Mouse (Mus musculus): ENCODE measurements around the gene Fgfr2. TPM values are rescaled to one million over a fixed set of nuclear protein-coding genes. Genes with fewer than 3 reads are reported as not detected.

Gene Fgfr2
- polyA plus RNA-seq, 1 experiment from 2014 or later: 20.3 TPM

GRCm38 (mm10) chr7:132015193-132015592, 1108.0 kb downstream of the Fgfr2 start:
- H3K4me1 ChIP-seq (ENCODE audit: control insufficient read depth, insufficient read depth, low read length): no peaks in the 10 kb centered on the region
- H3K36me3 ChIP-seq (ENCODE audit: control insufficient read depth, insufficient read depth): no peaks in the 10 kb centered on the region
- no peak for ATAC-seq (replicated peaks; ENCODE audit: extremely low read depth, insufficient read depth, low FRiP score)
- no peaks in the 10 kb centered on the region for H3K9me3 ChIP-seq (replicated peaks; ENCODE audit: control insufficient read depth, low read length)
- no peak overlapping the region for H3K4me2 ChIP-seq (ENCODE audit: low read depth, low read length)
- H3K4me3 ChIP-seq (ENCODE audit: low read length): no peak overlapping the region
- WGBS: 12% methylated on average over 3 of the region's 3 CpGs
- no peak overlapping the region for H3K27ac ChIP-seq (ENCODE audit: low read length)
- no peak overlapping the region for H3K9ac ChIP-seq (ENCODE audit: low read length)
- H3K27me3 ChIP-seq (ENCODE audit: control insufficient read depth, insufficient read depth, low read length): no peaks in the 10 kb centered on the region

GRCm38 (mm10) chr7:132013970-132014369, 1109.2 kb downstream of the Fgfr2 start:
- Histone ChIP-seq H3K27ac (ENCODE audit: low read length) (no peak overlapping the region), H3K9ac (ENCODE audit: low read length) (no peak overlapping the region)

DNA sequence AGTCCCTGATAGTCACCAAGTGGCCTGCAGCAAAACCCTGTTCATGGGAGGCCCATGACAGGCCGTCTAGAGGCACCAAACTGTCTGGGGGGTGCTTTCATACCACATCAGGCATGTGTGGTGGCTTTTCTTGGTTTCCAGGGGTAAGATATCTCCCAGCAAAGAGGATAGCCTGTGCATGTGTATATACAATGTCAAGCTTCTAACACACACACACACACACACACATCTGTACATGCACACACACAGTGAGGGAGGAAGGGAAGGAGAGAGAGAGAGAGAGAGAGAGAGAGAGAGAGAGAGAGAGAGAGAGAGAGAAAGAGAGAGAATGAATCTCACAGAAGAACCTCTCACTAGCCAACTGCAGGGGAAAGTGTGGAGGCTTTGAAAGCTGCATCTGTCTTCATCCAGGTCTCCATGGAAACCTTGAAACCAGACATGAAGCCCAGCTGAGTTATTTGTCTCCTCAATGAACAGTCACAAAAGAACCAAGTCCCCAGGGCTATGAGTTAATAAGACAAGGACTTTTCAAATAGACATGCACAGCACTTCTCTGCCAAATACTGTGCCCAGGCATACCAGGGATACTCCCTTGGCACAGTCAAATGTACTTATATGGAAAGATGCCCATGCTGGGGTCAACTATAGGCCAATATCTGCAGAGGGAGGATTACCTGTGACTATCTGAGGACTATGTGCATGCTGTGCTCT, 1110.0 kb downstream of the Fgfr2 start:
- Histone ChIP-seq H3K27me3 (ENCODE audit: control insufficient read depth, insufficient read depth, low read length) (no peaks in the 10 kb centered on the region), H3K9ac (ENCODE audit: low read length) (no peak overlapping the region), H3K36me3 (ENCODE audit: control insufficient read depth, insufficient read depth) (no peaks in the 10 kb centered on the region), H3K4me3 (ENCODE audit: low read length) (no peak overlapping the region), H3K9me3 (replicated peaks; ENCODE audit: control insufficient read depth, low read length) (no peaks in the 10 kb centered on the region), H3K4me1 (ENCODE audit: control insufficient read depth, insufficient read depth, low read length) (no peaks in the 10 kb centered on the region), H3K27ac (ENCODE audit: low read length) (no peak overlapping the region), H3K4me2 (ENCODE audit: low read depth, low read length) (no peak overlapping the region)
- WGBS: 25% methylated on average over 1 of the region's 1 CpGs
- no peak for ATAC-seq (replicated peaks; ENCODE audit: extremely low read depth, insufficient read depth, low FRiP score)

More at GRCm38 (mm10) chr7:132013970-132014369, 1109.2 kb downstream of the Fgfr2 start:
- Histone ChIP-seq H3K9me3 (replicated peaks; ENCODE audit: control insufficient read depth, low read length) (no peaks in the 10 kb centered on the region), H3K36me3 (ENCODE audit: control insufficient read depth, insufficient read depth) (no peaks in the 10 kb centered on the region), H3K4me3 (ENCODE audit: low read length) (no peak overlapping the region), H3K27me3 (ENCODE audit: control insufficient read depth, insufficient read depth, low read length) (no peaks in the 10 kb centered on the region), H3K4me2 (ENCODE audit: low read depth, low read length) (no peak overlapping the region), H3K4me1 (ENCODE audit: control insufficient read depth, insufficient read depth, low read length) (no peaks in the 10 kb centered on the region)
- no peak for ATAC-seq (replicated peaks; ENCODE audit: extremely low read depth, insufficient read depth, low FRiP score)
- 71% methylated on average over 5 of the region's 5 CpGs for WGBS

DNA sequence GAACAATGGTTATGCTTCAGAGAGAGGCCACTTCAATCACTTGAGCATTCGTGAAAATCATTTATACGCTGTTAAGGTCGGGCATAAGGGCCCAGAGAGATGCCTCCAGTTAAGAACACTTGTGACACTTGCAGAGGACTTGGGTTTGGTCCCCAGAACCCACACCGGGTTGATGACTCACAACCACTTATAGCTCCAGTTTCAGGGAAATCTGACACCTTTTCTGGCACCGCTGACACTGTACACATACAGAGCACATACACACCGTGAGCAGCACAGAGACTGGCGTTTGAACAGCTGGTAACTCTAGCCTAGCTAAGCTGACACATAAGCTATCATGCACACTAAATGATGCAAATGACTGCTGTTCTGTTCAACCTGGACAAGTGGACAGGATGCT, 1114.1 kb downstream of the Fgfr2 start:
- no peak for ATAC-seq (replicated peaks; ENCODE audit: extremely low read depth, insufficient read depth, low FRiP score)
- Histone ChIP-seq H3K4me2 (ENCODE audit: low read depth, low read length) (no peak overlapping the region), H3K27ac (ENCODE audit: low read length) (no peak overlapping the region), H3K9me3 (replicated peaks; ENCODE audit: control insufficient read depth, low read length) (no peaks in the 10 kb centered on the region), H3K36me3 (ENCODE audit: control insufficient read depth, insufficient read depth) (no peaks in the 10 kb centered on the region), H3K4me1 (ENCODE audit: control insufficient read depth, insufficient read depth, low read length) (no peaks in the 10 kb centered on the region), H3K9ac (ENCODE audit: low read length) (no peak overlapping the region), H3K4me3 (ENCODE audit: low read length) (no peak overlapping the region), H3K27me3 (ENCODE audit: control insufficient read depth, insufficient read depth, low read length) (no peaks in the 10 kb centered on the region)
- 71% methylated on average over 7 of the region's 7 CpGs for WGBS

DNA sequence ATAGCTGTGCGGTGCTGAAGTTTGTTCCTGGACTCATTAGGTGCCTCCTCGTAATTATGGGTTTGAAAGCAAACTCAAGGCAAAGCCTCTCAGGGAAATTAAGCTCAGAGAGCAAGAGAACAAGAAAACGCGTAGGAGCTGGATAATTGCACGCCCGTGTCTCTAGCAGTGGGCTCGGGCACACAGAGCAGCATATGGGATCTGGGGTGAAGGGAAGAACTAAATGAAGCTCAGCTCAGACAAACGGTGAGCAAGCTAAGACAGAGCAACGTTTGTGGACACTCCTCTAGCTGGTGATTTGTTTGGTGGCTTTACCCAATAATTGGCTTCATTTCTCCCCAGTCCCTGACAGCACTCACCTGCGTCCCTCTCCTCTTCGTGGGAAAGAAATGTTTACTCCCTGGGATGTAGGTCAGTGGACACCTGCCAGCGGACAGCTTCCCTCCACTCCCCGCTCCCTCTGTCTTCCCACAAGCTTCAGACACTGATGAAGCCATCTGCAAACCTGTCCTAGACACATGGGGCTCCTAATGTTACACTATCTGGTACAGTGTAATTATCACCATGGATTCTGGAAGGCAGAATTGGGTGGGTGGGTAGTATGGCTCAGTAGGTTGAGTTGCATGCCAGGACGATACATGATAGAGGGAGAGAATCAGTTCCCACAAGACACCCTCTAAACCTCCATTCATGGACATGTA, 1117.0 kb downstream of the Fgfr2 start:
- Histone ChIP-seq H3K36me3 (ENCODE audit: control insufficient read depth, insufficient read depth) (no peaks in the 10 kb centered on the region), H3K9me3 (replicated peaks; ENCODE audit: control insufficient read depth, low read length) (no peaks in the 10 kb centered on the region), H3K4me2 (ENCODE audit: low read depth, low read length) (no peak overlapping the region), H3K9ac (ENCODE audit: low read length) (no peak overlapping the region), H3K27ac (ENCODE audit: low read length) (no peak overlapping the region), H3K4me1 (ENCODE audit: control insufficient read depth, insufficient read depth, low read length) (no peaks in the 10 kb centered on the region), H3K27me3 (ENCODE audit: control insufficient read depth, insufficient read depth, low read length) (no peaks in the 10 kb centered on the region), H3K4me3 (ENCODE audit: low read length) (no peak overlapping the region)
- ATAC-seq (replicated peaks; ENCODE audit: extremely low read depth, insufficient read depth, low FRiP score): no peak
- 74% methylated on average over 14 of the region's 14 CpGs for WGBS

GRCm38 (mm10) chr7:131992873-131993272, 1130.3 kb downstream of the Fgfr2 start:
- Histone ChIP-seq H3K4me1 (ENCODE audit: control insufficient read depth, insufficient read depth, low read length) (no peaks in the 10 kb centered on the region), H3K9me3 (replicated peaks; ENCODE audit: control insufficient read depth, low read length) (no peaks in the 10 kb centered on the region; the same call in 1 of the 2 replicates), H3K27ac (ENCODE audit: low read length) (no peak overlapping the region), H3K4me2 (ENCODE audit: low read depth, low read length) (no peak overlapping the region), H3K36me3 (ENCODE audit: control insufficient read depth, insufficient read depth) (no peaks in the 10 kb centered on the region), H3K27me3 (ENCODE audit: control insufficient read depth, insufficient read depth, low read length) (no peaks in the 10 kb centered on the region), H3K4me3 (ENCODE audit: low read length) (no peak overlapping the region), H3K9ac (ENCODE audit: low read length) (no peak overlapping the region)
- 66% methylated on average over 3 of the region's 3 CpGs for WGBS
- no peak for ATAC-seq (replicated peaks; ENCODE audit: extremely low read depth, insufficient read depth, low FRiP score)

GRCm38 (mm10) chr7:131992226-131992625, 1130.9 kb downstream of the Fgfr2 start:
- WGBS: 60% methylated on average over 1 of the region's 1 CpGs
- Histone ChIP-seq H3K4me1 (ENCODE audit: control insufficient read depth, insufficient read depth, low read length) (no peaks in the 10 kb centered on the region), H3K9ac (ENCODE audit: low read length) (no peak overlapping the region), H3K27ac (ENCODE audit: low read length) (no peak overlapping the region), H3K4me2 (ENCODE audit: low read depth, low read length) (no peak overlapping the region), H3K36me3 (ENCODE audit: control insufficient read depth, insufficient read depth) (no peaks in the 10 kb centered on the region), H3K4me3 (ENCODE audit: low read length) (no peak overlapping the region), H3K9me3 (replicated peaks; ENCODE audit: control insufficient read depth, low read length) (no peaks in the 10 kb centered on the region; the same call in 1 of the 2 replicates), H3K27me3 (ENCODE audit: control insufficient read depth, insufficient read depth, low read length) (no peaks in the 10 kb centered on the region)
- ATAC-seq (replicated peaks; ENCODE audit: extremely low read depth, insufficient read depth, low FRiP score): no peak

DNA sequence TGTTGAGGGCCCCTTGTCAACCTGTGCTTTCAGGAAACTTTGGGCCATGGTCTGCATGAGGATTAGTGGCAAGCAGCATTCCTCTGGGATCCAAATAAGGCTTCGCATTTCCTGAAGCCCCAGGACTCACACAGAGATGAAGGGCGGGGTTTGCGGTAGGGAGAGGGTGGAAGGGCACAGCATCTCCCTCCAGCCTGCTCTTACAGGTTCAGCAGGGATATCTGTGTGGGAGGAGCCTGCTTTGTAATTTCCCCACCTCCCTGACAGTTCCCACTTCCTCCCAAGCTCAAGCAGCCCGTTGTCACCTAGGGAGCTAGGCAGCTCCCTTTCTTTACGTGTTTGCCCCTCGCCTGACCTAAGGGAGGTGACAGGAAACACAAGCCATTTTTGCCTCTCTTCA, 1134.1 kb downstream of the Fgfr2 start:
- 14% methylated on average over 6 of the region's 6 CpGs for WGBS
- Histone ChIP-seq H3K9ac (ENCODE audit: low read length) (no peak overlapping the region), H3K36me3 (ENCODE audit: control insufficient read depth, insufficient read depth) (no peaks in the 10 kb centered on the region), H3K4me2 (ENCODE audit: low read depth, low read length) (no peak overlapping the region), H3K9me3 (replicated peaks; ENCODE audit: control insufficient read depth, low read length) (no peaks in the 10 kb centered on the region), H3K27me3 (ENCODE audit: control insufficient read depth, insufficient read depth, low read length) (no peaks in the 10 kb centered on the region), H3K4me1 (ENCODE audit: control insufficient read depth, insufficient read depth, low read length) (no peaks in the 10 kb centered on the region), H3K27ac (ENCODE audit: low read length) (no peak overlapping the region), H3K4me3 (ENCODE audit: low read length) (no peak overlapping the region)
- no peak for ATAC-seq (replicated peaks; ENCODE audit: extremely low read depth, insufficient read depth, low FRiP score)

DNA sequence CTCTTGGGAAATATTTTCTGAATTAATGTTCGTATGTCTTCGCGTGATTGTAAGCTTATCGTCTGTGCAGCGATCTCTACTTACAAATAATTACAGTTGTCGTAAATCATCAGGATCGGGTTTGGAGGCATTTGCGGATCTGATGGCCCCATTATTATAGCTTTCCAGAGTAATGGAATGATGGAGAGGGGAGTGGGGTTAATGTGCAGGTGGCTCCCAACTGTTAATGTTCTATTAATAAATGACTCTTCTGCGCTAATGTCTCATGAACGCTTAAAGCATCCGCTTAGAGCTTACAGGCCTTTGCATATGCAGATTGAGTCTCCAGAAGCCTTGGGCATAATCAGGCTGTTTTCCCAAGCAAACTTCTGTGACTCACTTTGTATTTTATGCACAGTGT, 1144.5 kb downstream of the Fgfr2 start:
- Histone ChIP-seq H3K9me3 (replicated peaks; ENCODE audit: control insufficient read depth, low read length) (no peaks in the 10 kb centered on the region), H3K36me3 (ENCODE audit: control insufficient read depth, insufficient read depth) (no peaks in the 10 kb centered on the region), H3K4me3 (ENCODE audit: low read length) (no peak overlapping the region), H3K9ac (ENCODE audit: low read length) (no peak overlapping the region), H3K4me1 (ENCODE audit: control insufficient read depth, insufficient read depth, low read length) (no peaks in the 10 kb centered on the region), H3K27me3 (ENCODE audit: control insufficient read depth, insufficient read depth, low read length) (no peaks in the 10 kb centered on the region), H3K4me2 (ENCODE audit: low read depth, low read length) (no peak overlapping the region), H3K27ac (ENCODE audit: low read length) (no peak overlapping the region)
- WGBS: 84% methylated on average over 11 of the region's 11 CpGs
- no peak for ATAC-seq (replicated peaks; ENCODE audit: extremely low read depth, insufficient read depth, low FRiP score)
